Comparison of ENCODE assay signal across 30 mouse cellular contexts in genomic region chr7:3204628-3205027, GRCm38 (mm10). TPM values are rescaled to one million over a fixed set of nuclear protein-coding genes. Genes with fewer than 3 reads are reported as not detected.
"Had no signal": no experiment of that assay in that cellular context is flagged by ENCODE, and none has a peak within 500 bp of the region (broad histone marks: within the 10 kb centered on the region; RNA-seq: fewer than 3 reads in every experiment).

No protein-coding gene starts in this region.

- H3K9ac ChIP-seq: kidney, embryonic 15.5 days; limb, embryonic 12.5 days; limb, embryonic 15.5 days; liver, embryonic 14.5 days; liver, postnatal 0 days; lung, embryonic 14.5 days; midbrain, embryonic 12.5 days; midbrain, embryonic 15.5 days; neural tube, embryonic 12.5 days; neural tube, embryonic 15.5 days; stomach, embryonic 15.5 days had no signal

- DNase-seq: kidney, adult 11 months; kidney, adult 8-10 months; kidney, postnatal 14 days; kidney, postnatal 4 days; layer of hippocampus, adult 9-11 months; layer of hippocampus, postnatal 36 days; left cerebral cortex, postnatal 4 days; liver, postnatal 0 days; lung, embryonic 14.5 days; right cerebral cortex, adult 18-20 months; right cerebral cortex, postnatal 25 days; spleen, adult 18-20 months; thymus, adult 18-20 months; thymus, postnatal 36 days had no signal

- H3K4me1 ChIP-seq: kidney, embryonic 15.5 days; limb, embryonic 12.5 days; limb, embryonic 15.5 days; midbrain, embryonic 12.5 days; midbrain, embryonic 15.5 days; neural tube, embryonic 12.5 days; neural tube, embryonic 15.5 days; stomach, embryonic 15.5 days had no signal

- H3K36me3 ChIP-seq: kidney, embryonic 15.5 days; limb, embryonic 12.5 days; limb, embryonic 15.5 days; midbrain, embryonic 12.5 days; midbrain, embryonic 15.5 days; neural tube, embryonic 12.5 days; neural tube, embryonic 15.5 days; stomach, embryonic 15.5 days had no signal

- H3K27me3 ChIP-seq: kidney, embryonic 15.5 days; limb, embryonic 12.5 days; limb, embryonic 15.5 days; megakaryocyte, embryonic 14.5 days; midbrain, embryonic 12.5 days; midbrain, embryonic 15.5 days; neural tube, embryonic 12.5 days; neural tube, embryonic 15.5 days; stomach, embryonic 15.5 days had no signal

- H3K4me3 ChIP-seq: kidney, embryonic 15.5 days; left cerebral cortex, adult 2 months; limb, embryonic 12.5 days; limb, embryonic 15.5 days; megakaryocyte, embryonic 14.5 days; midbrain, embryonic 12.5 days; midbrain, embryonic 15.5 days; neural tube, embryonic 12.5 days; neural tube, embryonic 15.5 days; stomach, embryonic 15.5 days had no signal

- H3K27ac ChIP-seq: kidney, embryonic 15.5 days; left cerebral cortex, adult 2 months; limb, embryonic 12.5 days; limb, embryonic 15.5 days; liver, embryonic 14.5 days; macrophage; midbrain, embryonic 12.5 days; midbrain, embryonic 15.5 days; neural tube, embryonic 12.5 days; neural tube, embryonic 15.5 days; stomach, embryonic 15.5 days had no signal

- ATAC-seq: lung, postnatal 0 days; midbrain, embryonic 15.5 days had no signal

- H3K9me3 ChIP-seq: kidney, embryonic 15.5 days; limb, embryonic 12.5 days; limb, embryonic 15.5 days; megakaryocyte, embryonic 14.5 days; midbrain, embryonic 12.5 days; midbrain, embryonic 15.5 days; neural tube, embryonic 12.5 days; neural tube, embryonic 15.5 days; stomach, embryonic 15.5 days had no signal

RNA-seq across cellular contexts. Expression of gene AU018091, which starts 35.6 kb away (rescaled TPM):
- total RNA-seq: layer of hippocampus, adult 18-20 months; layer of hippocampus, postnatal 36 days; left cerebral cortex, adult 2 months; left cerebral cortex, postnatal 14 days; left cerebral cortex, postnatal 4 days had no signal
- polyA plus RNA-seq: kidney, embryonic 15.5 days; liver, embryonic 11.5 days; liver, embryonic 14.5 days; liver, postnatal 0 days; lung, embryonic 14.5 days; macrophage; midbrain, embryonic 15.5 days; neural tube, embryonic 15.5 days had no signal

RNA-seq across cellular contexts. Expression of gene Nlrp12, which starts 44.9 kb away (rescaled TPM):
- polyA plus RNA-seq: limb, embryonic 12.5 days; limb, embryonic 15.5 days; lung, embryonic 14.5 days; midbrain, embryonic 12.5 days; neural tube, embryonic 12.5 days; neural tube, embryonic 15.5 days had no signal
